Mouse (Mus musculus): Measurements from ENCODE around the gene Syne2.

GRCm38 (mm10) chr12:76070386-76070785, 252.5 kb downstream of the Syne2 start:
- TF ChIP-seq CTCF (IDR thresholded peaks at IDR 0.05; ENCODE audit: low read depth) (no peak), EP300 (optimal IDR thresholded peaks at IDR 0.05) (no peak)
